Mouse (Mus musculus) erythroblast, embryonic 14.5 days (primary cell): ENCODE results near the gene Gadd45b. TPM values are rescaled to one million over a fixed set of nuclear protein-coding genes. Genes with fewer than 3 reads are reported as not detected.

Experiments used
- H3K27me3 ChIP-seq: 2 replicates; pipeline ENCODE4 v1.6.1; 2012; ENCODE audit warnings: inconsistent platforms; ENCODE audit not compliant: control insufficient read depth
- H3K36me3 ChIP-seq: 2 replicates; pipeline ENCODE4 v1.6.1; 2012; ENCODE audit warnings: mild to moderate bottlenecking, inconsistent platforms; ENCODE audit not compliant: control insufficient read depth
- H3K4me1 ChIP-seq: 2 replicates; pipeline ENCODE4 v1.6.1; 2012; ENCODE audit warnings: inconsistent platforms; ENCODE audit not compliant: control insufficient read depth
- H3K4me3 ChIP-seq: replicated peaks from 2 replicates; pipeline ENCODE3; 2012; ENCODE audit warnings: moderate library complexity, mild to moderate bottlenecking, inconsistent platforms
- H3K9me3 ChIP-seq: 2 replicates; pipeline ENCODE4 v1.6.1; 2012; ENCODE audit warnings: low read length, inconsistent platforms, mixed read lengths; ENCODE audit not compliant: control insufficient read depth
- GATA1 ChIP-seq: IDR thresholded peaks from 2 replicates; pipeline ENCODE4 v1.6.1; 2012; ENCODE audit warnings: low read length, inconsistent platforms, mixed read lengths
- TAL1 ChIP-seq: IDR thresholded peaks from 3 replicates; pipeline ENCODE4 v1.6.1; 2012; ENCODE audit warnings: low read length, inconsistent platforms, mixed read lengths
- polyA plus RNA-seq: library from polyadenylated mRNA; stranded (reverse); fragments of >175 nt; gene quantifications from 2 replicates; pipeline ENCODE4 v1.2.3, GENCODE M21; 2012

The Gadd45b gene
- polyA plus RNA-seq, 1 experiment, result 0.16 TPM

DNA sequence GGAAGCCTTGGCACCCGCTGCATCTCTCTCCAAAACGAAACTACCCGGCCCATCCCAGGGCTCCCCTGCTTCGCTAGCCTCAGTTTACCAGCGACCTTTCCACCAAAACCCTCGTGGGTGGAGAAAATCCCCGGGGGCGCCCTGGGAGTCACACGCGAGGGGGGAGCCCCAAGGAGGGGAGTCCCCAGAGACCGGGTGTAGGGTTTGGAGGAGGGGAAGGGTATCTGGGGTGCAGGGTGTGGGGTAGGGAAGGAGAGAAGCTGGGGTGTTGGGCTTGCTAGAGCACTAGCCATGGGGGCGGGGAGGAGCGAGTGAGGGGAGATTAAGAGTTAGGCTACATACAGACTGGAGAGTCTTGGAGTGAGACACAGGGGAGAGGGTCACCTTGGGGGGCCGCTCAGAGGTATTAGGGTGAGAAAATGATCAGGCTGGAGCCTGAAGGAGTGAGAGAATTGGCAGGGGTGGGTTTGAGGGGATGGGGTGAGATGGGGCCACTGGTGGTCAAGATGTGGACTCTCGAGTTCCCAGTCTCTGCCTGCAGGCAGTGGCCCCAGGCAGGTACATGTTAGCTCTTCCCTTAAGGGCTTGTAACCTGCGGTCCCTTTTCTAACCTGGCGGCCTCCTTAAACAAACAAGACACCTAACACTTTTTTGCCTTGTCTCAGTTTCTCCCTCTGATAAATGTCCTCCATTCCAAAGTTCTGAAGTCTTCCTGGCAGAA is 3.0 kb downstream of the Gadd45b start:
- H3K9me3 ChIP-seq, result peaks cover 12% of the 10 kb centered on the region; the same call in 1 of the 2 replicates
- peaks cover 50% of the 10 kb centered on the region for H3K4me1 ChIP-seq
- H3K36me3 ChIP-seq, result no peaks in the 10 kb centered on the region
- H3K4me3 ChIP-seq, result no peak overlapping the region
- no peak for TF ChIP-seq TAL1
- no peak for TF ChIP-seq GATA1
- peaks cover 94% of the 10 kb centered on the region for H3K27me3 ChIP-seq

DNA sequence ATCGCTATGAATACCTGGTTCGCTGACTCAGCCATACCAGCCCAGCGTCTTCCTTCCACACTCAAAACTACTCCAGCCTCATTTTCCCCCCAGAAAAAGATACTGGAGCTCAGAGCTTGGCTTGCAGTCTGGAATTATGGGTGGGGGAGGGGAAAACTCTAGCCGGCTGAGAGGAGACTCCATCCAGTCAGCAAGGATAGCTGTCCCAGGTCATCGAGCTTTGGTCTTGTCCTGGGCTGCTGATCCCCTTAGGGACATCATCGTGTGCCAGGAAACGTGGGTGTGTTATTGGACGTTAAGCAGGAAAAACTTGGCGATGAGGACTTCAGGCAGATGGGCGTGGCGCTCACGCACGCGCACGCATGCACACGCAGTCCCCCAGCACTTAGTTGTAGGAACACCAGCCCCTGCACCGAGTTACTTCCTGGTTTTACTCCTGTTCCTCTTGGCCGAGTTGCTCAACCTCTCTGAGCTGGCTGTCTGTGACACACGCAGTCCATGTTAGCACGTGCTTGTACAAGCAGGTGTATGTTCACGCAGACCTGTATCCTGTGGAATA is 3.6 kb downstream of the Gadd45b start:
- Histone ChIP-seq H3K4me3 (no peak overlapping the region), H3K9me3 (peaks cover 12% of the 10 kb centered on the region; the same call in 1 of the 2 replicates), H3K27me3 (peaks cover 100% of the 10 kb centered on the region), H3K36me3 (no peaks in the 10 kb centered on the region), H3K4me1 (peaks cover 50% of the 10 kb centered on the region)
- TF ChIP-seq GATA1, result no peak
- no peak for TF ChIP-seq TAL1

DNA sequence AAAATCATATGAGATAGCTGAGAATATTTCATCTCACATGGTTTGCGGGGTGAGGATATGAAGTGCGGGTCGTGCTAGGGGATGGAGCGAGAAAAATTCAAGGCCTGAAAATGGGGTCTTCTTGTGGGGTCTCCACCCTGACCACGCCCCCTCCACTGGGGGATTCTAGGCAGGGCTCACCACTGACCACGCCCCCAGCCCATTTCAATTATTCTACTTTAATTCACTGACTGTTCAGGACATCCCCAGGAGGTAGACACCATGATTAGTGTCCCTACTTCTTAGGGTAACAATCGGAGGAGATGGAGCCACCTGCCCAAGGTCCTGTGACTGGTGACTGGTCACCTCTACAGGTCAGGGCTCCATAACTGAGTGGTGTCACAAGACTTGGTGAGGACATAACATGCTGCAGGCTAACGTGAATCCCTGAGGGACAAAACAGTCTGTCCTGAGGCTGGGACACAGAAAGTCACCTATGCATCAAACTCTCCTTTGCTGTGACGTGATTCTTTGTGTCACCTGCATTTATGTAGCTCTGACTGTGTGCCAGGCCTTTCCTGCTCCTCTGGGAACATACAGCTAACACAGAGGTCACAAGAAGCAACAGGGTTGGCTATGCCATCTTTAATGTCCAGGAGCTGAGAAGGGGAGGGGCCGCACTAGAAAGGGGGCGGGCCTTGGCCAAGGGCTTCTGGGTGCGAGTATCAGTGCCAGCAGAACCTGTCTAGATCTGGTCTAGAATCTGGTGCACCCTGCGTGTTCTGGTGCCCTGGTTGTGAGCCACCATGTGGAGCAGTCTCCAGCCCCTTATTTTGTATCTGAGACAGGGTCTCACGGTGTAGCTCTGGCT is 4.5 kb downstream of the Gadd45b start:
- no peak for TF ChIP-seq TAL1
- TF ChIP-seq GATA1, result no peak
- peaks cover 12% of the 10 kb centered on the region; the same call in 1 of the 2 replicates for H3K9me3 ChIP-seq
- no peaks in the 10 kb centered on the region for H3K36me3 ChIP-seq
- H3K4me1 ChIP-seq, result peaks cover 45% of the 10 kb centered on the region
- peaks cover 100% of the 10 kb centered on the region for H3K27me3 ChIP-seq
- H3K4me3 ChIP-seq, result no peak overlapping the region

DNA sequence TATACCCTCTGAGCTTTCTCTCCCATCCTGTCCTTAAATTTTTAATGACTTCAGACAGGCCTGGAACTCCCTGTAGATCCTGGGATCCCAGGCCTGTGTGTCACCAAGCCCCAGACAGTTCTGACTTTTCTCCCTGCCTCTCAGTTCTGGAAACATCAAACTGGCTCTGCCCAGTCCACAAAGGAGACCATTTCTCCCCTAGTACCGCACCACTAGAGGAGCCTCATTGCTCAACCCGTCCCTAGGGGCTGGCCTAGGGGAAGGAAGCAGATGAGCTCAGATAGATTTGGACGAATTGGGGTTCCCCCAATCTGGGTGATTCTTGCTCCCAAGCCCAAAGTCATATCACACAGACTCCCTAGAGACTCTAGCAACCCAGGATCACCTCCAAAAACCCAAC is 5.4 kb downstream of the Gadd45b start:
- no peak for TF ChIP-seq TAL1
- Histone ChIP-seq H3K4me1 (peaks cover 46% of the 10 kb centered on the region), H3K9me3 (peaks cover 10% of the 10 kb centered on the region; the same call in 1 of the 2 replicates), H3K4me3 (no peak overlapping the region), H3K27me3 (peaks cover 100% of the 10 kb centered on the region), H3K36me3 (no peaks in the 10 kb centered on the region)

DNA sequence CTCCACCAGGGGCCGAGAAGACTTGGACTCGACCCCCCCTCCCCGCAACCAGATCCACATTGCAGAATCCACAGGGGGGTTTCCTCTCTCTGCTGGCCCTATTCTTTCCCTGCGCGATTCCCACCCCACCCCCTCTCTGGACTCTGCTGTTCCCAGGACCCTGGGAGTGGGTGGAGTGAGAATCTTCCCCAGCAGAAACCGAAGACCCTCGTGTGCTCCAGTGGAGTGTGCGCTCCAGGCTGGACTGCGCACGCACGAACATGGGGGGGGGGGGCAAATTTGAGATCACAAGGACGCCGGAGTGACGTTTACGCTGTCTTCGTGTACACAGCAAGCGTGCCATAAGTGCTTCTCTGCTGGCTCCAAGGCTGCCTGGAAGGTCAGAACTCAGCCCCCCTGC is 5.8 kb downstream of the Gadd45b start:
- H3K4me1 ChIP-seq, result peaks cover 46% of the 10 kb centered on the region

DNA sequence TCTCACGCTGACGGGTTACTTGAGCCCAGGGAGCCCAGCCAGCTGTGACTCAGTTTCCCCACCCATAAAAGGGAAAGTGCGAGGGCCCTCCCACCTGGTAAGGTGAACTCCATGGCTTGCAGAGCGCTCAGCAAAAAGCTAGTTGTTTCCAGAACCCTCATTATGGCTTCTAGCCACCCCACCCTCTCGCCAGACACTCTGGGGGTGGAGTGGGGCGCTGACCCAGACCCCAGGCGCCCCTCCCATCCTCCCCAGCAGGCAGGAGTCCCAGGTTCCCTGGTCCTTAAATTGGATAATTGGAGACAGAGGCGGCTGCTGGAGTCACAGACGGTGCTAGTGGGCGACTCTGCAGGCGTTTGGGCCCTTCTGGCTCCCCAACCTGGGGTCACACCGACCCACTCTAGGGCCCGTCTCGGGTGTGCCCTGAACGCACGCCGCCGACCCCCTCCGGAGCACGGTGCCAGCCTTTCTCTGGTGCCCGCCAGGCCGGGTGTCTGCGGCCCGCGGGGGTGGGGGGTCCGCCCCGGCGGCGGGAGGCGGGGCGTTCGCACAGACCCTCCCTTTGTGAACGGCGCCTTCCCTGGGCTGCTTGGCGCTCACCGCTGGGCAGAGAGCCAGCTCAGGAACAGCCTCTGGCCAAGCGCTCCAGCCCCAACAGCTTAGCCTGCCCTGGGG is 6.4 kb downstream of the Gadd45b start:
- Histone ChIP-seq H3K36me3 (no peaks in the 10 kb centered on the region), H3K27me3 (peaks cover 100% of the 10 kb centered on the region), H3K4me3 (no peak overlapping the region), H3K9me3 (peaks cover 4% of the 10 kb centered on the region; the same call in 1 of the 2 replicates), H3K4me1 (peaks cover 43% of the 10 kb centered on the region)
- TF ChIP-seq GATA1 (no peak), TAL1 (no peak)

More for the DNA sequence above, 5.8 kb downstream of the Gadd45b start:
- Histone ChIP-seq H3K9me3 (peaks cover 8% of the 10 kb centered on the region; the same call in 1 of the 2 replicates), H3K27me3 (peaks cover 100% of the 10 kb centered on the region), H3K36me3 (no peaks in the 10 kb centered on the region), H3K4me3 (no peak overlapping the region)
- TF ChIP-seq TAL1, result no peak
- TF ChIP-seq GATA1, result no peak

DNA sequence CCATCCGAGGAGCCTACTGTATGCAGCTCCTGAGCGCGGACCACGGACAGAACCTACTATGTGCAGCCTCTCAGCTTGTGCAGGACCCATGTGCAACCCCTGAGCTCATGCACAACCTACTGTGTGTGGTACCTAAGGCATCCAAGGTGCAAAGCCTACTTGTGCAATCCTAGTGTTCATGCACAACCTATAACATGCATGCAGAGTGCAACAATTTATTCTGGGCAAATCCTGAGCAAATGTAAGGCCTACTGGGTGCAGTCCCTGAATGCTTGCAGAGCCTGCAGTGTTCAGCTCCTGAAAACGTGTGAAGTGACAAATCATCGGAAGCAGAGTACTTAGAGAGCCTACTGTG is 6.9 kb downstream of the Gadd45b start:
- H3K36me3 ChIP-seq, result no peaks in the 10 kb centered on the region
- peaks cover 40% of the 10 kb centered on the region for H3K4me1 ChIP-seq
- peaks cover 3% of the 10 kb centered on the region; the same call in 1 of the 2 replicates for H3K9me3 ChIP-seq
- H3K4me3 ChIP-seq, result no peak overlapping the region
- peaks cover 96% of the 10 kb centered on the region for H3K27me3 ChIP-seq
- TF ChIP-seq TAL1 (no peak), GATA1 (no peak)

DNA sequence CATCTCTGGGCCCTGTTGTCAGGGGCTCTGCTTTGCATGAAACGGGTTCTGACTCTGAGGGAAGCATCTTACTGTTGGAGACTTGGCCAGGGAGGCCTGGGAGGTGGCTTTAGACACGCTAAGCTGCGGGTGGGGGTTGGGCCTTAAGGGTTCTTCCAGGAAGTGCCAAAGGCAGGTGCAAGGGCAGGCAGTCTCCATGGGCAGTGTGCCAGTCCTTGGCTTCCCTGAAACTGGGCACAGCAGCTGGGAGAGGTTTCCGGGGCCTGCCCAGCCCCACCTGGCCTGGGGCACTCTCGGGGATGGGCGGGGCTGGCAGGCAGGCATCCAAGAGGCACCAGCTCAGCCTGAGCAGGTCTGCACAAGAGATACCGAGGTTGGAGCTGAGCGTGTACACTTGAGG is 7.8 kb downstream of the Gadd45b start:
- peaks cover 32% of the 10 kb centered on the region for H3K4me1 ChIP-seq
- H3K36me3 ChIP-seq, result no peaks in the 10 kb centered on the region
- H3K9me3 ChIP-seq, result no peaks in the 10 kb centered on the region
- H3K27me3 ChIP-seq, result peaks cover 88% of the 10 kb centered on the region
- TF ChIP-seq GATA1 (no peak), TAL1 (no peak)
- no peak overlapping the region for H3K4me3 ChIP-seq
